Mouse (Mus musculus) mesoderm, embryonic 11.5 days (tissue): ENCODE data around the gene Shbg.
"Not testable (repeated sequence)": the region's sequence is repeated elsewhere in the genome, so short reads cannot be mapped to it uniquely, and the experiment has no call there.

Experiments used
- DNase-seq: peaks from one replicate; pipeline ENCODE4 v3.0.0-alpha.2; 2012; ENCODE audit warnings: low read depth, low spot score

Gene Shbg

DNA sequence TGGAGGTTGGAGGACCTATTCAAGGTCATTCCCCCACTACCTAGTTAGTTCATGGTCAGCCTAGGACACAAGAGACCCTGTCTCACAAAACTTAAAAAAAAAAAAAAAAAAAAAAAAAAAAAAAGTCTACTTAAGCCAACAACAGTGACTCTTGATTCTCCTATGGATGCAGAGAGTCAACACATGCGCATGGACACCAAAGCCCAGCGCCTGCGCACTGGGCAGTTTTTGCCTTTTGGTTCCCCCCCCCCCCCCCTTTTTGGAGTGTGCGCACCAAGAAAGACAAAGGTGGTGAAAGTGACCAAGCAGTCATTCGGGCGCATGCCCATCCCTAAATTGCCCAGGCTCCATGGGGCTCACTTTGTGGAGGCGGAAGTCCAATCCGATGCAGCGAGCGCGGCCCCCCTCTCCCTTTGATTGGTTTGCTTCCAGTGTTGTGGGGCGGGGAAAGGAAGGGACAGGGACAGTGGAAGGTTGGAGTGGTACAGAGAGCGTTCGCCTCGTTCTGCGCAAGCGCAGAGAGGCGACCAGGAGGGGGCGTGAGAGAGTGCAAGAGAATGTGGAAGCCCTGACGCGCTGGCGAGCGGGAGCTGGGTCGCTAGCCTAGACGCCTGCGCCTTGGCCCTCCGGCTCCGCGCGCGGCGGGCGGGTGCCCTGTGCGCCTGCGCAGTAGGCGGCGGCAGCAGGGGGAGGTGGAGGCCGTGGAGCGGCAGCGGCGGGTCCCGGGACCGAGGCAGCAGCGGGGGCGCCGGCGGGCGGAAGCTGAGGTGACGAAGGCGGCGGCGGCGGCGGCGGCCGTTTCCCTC is 14.8 kb upstream of the Shbg start, which contains the start of gene Fxr2:
Fxr2 (plus strand) TSS at position 707 of the 806 bp plus-strand sequence.
- DNase-seq = peak; percentile 100

DNA sequence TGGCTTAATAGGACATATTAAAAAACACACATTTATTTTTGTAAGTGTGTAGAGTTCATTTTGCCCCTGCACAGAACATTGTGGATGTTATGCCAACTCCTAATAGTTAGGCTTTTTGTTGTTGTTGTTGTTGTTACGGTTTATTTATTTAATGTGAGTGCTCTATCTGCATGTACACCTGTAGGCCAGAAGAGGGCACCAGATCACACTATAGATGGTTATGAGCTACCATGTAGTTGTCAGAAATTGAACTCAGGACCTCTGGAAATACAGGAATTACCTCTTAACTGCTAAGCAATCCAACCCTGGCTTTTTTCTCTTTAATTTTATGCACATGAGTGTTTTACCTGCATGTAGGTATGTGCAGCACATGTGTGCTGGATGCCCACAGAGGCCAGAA is 12.1 kb upstream of the Shbg start:
- no peak for DNase-seq

DNA sequence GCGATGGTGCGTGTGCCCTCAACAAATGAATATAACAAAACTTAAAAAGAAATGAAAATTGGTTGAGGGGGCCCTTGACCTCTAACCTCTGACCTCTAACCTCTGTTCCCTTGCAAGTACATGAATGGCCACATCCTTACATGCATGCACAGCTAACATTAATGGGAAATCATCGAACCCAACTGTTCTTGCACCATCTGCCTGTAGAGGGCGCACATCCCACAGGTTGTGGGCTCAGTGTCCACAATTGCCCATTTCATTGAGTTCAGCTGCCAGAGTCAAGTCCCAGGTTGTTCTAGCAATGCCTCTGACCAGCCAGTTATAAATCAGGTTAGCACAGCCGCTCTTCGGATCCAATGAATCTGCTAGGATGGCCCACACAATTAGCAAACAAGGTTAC is 10.6 kb upstream of the Shbg start:
- peak; percentile 92 for DNase-seq

DNA sequence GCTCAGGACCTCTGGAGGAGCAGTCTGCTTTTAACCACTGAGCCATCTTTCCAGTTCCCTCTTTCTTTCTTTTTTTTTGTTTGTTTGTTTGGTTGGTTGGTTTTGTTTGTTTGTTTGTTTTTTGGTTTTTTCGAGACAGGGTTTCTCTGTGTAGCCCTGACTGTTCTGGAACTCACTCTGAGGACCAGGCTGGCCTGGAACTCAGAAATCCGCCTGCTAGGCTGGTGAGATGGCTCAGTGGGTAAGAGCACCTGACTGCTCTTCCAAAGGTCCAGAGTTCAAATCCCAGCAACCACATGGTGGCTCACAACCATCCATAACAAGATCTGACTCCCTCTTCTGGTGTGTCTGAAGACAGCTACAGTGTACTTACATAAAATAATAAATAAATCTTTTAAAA is 6.6 kb upstream of the Shbg start:
- not testable (repeated sequence) for DNase-seq

DNA sequence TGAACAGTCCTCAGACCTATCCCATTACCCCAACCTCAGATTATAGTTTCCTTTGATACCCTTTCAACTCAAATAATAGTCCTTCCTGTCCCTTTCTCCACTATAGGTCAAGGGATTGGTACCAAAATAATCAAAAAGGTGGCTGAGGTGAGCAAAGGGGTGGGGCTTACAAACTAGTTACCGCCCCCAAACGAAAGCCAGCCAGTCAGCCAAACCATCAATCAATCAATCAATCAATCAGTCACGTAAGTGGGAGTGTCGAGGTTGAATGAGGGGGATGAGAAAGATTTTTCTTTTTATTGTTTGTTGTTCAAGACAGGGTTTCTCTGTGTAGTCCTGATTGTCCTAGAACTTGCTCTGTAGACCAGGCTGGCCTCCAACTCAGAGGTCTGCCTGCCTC is 5.3 kb upstream of the Shbg start:
- no peak for DNase-seq

DNA sequence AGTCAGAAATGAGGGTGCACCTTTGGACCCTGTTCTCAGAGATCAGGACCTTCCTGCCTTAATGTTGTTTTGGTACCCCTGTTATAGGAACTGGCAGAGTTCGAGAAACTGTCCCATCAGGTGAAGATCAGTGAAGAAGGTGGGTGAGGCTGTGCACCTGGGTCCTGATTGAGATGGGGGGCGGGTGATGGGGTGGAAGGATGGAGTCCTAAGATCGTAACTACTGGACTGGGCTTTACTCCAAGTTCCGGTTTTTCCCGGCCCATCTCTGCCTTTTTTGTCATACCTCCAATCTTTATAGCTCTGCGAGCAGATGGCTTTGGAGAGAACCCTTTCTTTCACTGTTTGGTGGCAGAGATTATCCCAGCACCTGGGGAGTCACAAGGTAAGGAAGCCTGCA is 4.7 kb upstream of the Shbg start:
- DNase-seq = no peak

DNA sequence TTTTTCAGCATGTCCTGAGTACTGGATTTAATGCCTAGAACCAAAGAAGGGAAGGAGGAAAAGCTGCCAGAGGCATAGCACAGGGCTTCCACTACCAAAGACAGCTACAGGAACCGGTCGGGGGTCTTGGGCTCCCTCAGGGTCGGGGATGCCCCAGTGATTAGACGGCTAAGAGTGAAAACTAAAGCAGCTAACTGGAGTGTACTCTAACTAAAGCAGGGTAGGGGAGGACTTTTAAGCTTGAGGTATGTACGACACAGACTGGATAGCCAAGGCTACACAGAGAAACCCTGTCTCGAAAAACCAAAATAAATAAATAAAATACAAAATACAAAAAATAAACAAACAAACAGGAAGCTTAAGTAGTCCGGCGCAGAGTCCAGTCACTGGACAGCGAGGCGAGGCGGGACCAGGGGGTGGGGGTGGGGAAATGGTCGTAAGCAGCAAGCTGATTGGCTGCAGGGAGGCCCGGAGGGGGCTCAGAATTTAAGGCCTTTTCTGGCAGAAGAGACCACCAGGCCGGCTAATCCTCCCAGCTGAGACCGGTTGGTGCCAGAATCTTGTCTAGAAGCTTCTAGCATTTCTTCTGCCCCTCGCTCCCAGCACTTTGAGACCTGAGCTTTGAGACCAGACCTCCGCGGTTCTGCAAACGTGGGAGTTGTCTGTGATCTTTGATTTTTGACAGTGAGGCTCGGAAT is 4.0 kb upstream of the Shbg start, which contains the start of gene Sat2:
Sat2 (plus strand) TSS at position 454 of the 698 bp plus-strand sequence.
- DNase-seq = peak; percentile 85

DNA sequence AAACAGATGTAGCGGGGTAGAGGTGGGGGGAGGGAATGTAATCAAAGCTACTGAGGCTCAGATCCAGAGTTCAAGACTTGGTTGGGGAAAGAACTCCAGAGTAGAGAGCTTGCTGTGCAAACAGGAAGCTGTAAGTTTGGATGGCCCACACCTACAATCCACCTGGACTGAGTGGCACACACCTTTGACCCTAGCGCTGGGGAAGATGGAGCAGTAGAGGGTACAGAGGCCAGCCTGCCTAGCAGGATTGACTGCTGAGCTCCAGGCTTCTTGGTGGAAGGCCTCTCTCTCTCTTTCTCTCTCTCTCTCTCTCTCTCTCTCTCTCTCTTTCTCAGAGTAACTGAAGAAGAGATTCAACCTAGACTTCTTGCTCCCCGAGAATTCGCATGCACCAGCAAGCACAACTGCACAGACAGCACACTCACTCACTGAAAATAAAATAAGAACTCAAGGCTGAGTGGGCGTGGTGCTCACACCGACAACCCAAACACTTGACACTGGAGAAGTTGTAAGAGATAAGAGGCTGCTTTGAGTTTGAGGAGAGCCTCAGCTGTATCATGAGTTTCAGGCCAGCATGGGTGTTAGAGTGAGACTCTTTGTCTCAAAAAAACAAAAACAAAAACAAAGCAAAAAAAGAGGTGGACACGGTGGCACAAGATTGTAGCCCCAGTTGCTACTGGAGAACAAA is 2.8 kb upstream of the Shbg start:
- DNase-seq = no peak

DNA sequence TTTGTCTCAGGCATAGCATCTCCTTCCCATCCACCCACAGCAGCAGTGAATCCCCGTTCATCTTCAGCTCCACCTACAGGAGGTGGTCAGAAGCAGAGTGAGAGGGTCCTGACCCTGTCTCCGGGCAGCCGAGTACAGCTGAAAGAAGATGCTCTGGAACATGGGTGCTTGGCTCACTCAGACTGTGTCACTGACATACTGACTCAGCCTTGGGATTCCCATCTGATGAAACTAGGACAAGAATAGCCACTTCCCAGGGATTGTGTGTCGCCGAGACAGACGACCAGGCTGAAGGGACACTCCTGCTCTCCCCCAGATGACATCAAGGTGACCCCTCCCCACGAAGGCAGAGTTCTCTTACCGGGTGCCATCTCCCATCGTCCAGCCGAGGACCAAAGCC is 924 bp downstream of the Shbg start:
- DNase-seq = no peak

DNA sequence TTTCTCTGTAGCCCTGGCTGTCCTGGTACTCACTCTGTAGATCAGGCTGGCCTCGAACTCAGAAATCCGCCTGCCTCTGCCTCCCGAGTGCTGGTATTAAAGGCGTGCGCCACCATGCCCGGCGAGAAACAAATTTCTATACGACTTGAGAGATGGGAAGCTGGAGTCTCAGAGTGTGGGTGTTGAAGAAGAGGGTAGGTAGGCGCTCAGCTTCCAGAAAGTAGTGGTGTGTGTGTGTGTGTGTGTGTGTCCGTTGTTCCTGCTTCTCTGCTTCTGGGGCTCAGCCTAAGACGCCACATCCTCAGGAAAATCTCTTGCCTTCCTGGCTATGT is 3.5 kb downstream of the Shbg start:
- DNase-seq = not testable (repeated sequence)

DNA sequence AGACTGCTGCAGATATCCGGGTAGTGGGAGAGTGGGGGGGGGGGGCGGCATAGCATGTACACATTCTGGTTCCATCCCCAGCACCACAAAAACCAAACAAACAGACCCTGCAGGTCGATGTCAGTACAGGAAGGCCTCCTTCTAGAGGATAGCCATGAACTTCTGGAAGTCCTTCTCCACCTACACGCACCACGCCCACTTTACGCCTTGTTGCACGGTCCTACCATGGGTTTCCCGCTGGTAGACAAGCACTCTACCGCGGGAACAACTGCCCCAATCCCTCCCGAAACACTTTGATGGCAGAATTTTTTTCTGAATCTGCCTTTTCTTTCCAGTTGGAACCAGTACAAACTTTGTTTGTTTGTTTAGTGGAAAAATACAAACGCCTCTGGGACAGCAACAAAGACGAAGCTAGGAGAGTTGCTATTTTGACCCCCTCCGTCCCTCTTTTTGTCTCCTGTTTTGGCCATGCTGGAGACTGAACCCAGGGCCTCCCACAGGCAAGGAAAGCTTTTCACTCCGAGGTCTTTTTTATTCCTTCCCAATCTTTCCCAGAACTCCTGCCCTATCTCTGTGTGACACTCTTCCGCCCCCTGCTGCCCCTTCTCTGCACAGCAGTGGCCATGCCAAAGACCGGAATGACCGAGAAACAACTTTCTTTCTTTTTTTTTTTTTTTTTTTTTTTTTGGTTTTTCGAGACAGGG is 4.0 kb downstream of the Shbg start:
- peak; percentile 83 for DNase-seq

DNA sequence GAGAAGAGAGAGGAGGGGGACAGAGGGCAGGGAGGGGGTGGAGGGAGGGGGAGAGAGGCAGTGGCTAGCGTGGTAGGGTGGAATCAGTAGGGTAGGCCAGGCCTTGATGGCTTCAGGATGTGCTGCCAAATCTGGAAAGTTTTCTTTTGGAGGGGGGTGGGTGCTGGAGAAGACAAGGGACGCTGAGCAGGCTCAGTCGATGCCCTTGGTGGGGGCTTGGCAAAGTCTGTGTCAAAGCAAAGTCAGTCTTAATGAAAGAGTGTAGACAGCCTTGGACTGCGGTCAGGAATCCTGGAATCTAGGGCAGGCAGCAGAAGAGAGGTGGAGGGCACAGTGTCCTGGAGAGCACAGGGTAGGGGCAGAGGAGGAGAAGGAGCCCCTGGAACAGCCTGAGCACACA is 6.8 kb downstream of the Shbg start:
- no peak for DNase-seq

DNA sequence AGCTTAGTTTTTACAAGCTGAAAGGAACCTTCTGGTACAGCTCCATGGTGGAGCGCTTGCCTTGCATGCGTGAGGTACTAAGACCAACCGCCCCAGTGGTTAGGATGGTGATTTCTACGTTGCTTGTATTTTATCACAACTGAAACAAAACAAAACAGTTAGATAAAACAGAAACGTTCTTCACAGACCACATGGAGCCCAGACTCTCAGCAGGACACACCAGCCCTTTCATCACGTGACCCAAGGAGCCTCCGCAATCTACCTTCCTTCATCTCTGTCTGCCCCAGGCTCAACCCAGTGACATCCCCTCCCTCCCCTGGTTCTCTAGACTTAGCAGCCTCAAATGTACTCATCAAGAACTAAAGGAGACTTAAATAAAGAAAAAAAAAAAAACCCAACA is 8.3 kb downstream of the Shbg start:
- DNase-seq = no peak

DNA sequence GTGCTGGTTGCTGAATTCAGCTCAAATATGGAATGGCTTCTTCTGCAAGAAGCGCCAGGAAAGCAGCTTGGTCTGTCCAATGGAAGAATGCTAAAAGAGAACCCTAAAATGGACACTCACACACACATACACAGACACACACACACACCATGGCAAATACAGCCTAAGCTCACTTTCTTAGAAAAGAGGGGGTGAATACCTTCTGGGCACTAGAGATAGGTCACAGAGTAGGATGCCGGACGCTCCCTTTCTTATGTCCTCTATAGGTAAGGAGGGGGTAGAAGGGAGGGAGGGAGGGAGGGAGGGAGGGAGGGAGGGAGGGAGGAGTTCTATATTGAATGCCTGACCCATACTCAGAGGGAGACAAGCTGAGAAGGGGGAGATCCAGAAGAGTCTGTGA is 9.2 kb downstream of the Shbg start:
- DNase-seq = no peak

DNA sequence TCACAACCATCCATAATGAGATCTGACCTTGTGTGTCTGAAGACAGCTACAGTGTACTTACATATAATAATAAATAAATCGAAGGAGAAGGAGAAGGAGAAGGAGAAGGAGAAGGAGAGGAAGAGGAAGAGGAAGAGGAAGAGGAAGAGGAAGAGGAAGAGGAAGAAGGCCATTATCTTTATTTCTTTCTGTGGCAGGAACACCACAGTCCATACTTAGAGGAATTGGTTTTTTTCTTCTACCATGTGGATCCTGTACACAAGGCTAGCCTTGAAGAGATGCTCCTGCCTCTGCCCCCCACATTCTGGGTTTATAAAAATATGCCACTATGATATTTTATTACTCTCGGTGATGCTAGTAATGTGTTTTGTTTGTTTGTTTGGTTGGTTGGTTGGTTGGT is 10.9 kb downstream of the Shbg start:
- no peak for DNase-seq

DNA sequence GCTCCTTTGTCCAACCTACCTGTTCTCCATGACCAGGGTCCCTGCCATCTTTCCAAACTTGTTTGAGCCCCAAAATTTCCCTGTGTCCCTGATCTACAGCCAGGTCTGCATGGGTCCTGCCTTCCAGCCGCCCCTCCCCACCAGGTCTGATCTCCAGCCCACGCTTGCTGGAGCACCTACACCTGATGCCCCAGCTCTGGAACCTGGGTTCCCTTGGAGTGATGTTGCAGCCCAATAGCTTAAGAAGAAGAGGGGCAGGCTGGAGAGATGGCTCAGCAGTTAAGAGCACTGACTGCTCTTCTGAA is 11.3 kb downstream of the Shbg start:
- DNase-seq = no peak

DNA sequence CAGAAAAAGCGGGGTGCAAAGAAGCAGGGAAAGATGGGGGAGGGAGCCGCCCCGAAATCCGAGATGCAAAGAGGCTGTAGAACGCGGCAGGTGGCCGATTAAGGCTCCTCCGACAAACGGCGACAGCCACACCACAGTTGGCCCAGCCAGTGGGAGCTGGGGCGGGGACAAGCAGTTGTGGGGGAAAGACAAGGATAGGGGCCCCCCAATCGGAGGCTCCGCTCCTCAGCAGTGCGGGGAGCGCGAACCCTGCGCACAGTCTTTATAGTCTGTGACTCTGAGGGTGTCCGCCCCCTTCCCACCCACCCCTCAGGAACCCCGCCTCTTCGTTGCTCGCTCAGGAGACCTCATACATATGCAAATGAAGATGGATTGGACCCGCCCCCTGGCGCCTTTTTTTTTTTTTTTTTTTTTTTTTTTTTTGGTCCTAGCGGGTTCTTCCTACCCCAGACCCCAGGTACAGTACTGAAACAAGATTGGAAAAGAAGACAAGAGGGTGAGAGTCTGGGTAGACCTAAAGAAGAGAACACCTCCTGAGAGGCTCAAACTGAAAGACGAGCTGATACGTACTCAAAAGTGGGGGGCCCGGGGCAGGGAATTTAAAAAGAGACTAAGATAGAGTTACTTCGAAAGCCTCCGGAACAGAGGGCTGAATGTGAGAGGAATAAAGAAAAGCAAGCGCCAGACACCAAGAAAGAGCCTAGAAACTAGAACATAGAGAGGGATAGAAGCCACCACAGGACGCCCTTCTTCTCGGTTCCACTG is 11.8 kb downstream of the Shbg start, which contains the start of gene Atp1b2:
Atp1b2 (minus strand) TSS at position 217 of the 765 bp plus-strand sequence.
- peak; percentile 81 for DNase-seq

DNA sequence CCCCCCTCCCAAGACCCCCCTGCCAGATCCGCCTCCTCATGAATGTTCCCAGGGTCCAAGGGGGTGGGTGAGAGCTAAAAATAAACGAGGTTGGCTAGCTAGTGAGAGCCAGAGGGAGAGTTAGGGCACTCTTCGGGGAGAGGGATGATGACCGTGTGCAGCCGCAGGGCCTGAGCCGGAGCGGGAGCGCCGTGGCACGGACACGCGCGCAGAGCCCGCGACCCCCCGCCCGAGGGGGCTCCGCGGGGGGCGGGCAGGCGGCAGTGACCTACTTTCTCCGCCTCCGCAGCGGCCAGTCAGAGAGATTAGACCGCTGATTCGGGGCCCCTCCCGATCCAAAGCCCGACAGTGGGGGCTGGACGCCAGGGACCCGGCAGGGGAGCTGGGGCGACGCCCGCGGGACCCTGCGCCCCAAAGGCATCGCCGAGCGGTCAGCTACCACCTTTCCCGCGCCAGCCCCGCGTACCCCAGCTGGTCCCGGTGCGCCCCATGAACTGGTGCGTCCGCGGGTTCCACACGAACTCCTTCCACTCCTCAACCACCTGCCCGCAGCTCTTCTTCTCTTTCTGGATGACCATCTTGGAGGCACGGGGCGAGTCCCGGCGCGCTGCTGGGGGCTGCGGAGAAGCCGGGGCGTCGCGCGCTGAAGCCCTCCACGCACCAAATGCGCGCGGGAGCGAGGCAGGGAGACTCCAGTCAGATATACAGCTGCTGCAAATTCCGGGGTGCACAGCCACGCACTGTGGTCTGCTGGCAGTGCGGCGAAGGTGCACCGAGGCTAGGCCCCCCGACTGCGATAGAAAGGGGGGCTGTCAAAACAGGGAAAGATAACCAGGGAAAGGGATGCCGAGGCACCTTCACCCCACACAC is 12.7 kb downstream of the Shbg start:
- DNase-seq = no peak

DNA sequence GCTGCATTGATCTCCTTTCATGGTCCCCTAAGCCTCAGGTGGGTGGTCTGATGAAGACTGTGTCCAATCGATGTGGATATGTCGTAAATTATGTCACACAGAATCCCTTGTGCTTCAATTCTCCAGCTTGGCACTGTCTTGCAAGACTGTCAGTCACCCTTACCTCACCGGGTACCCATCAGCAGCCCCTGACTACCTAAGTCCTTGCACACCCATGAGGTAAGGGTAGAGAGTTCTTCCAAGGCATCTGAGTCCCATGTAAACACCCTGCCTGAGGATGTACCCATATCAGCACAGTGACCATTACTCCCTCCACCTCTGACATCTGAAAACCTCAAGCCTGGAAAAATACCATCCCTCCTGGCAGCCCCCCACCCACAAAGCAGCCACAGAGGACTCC is 13.4 kb downstream of the Shbg start:
- DNase-seq = no peak

DNA sequence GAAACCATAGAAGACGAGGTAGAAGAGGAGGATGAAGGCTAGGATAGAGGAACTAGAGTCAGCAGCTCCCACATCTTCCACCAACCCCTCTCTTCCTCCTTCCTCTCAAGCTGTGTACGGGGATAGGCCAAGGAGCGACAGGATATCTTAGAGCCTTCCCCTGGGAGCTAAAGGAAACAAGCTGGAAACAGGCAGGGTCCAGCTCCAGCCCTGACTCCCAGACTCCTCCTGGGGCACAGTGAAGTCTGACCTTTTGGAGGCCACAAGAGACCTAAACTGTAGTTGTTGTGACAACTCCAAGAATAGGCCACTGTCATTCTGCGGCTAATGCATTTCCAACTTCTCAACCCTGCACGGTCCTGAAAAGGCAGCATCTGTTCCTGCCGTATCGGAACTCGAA is 14.2 kb downstream of the Shbg start:
- DNase-seq = no peak
